Mouse (Mus musculus) liver, postnatal 0 days (tissue): ENCODE measurements around the gene Macrod2.

ENCODE experiments used
- CTCF ChIP-seq: sonication (generic); IDR thresholded peaks from 2 replicates; pipeline ENCODE4 v1.5.1; 2016; ENCODE audit warnings: antibody characterized with exemption, low read depth
- EP300 ChIP-seq: IDR thresholded peaks from 2 replicates; pipeline ENCODE4 v1.6.1; 2016; ENCODE audit warnings: antibody characterized with exemption, low read depth, mild to moderate bottlenecking

GRCm38 (mm10) chr2:140760137-140760536 lies 365.0 kb downstream of the Macrod2 start:
- no peak for TF ChIP-seq CTCF
- no peak for TF ChIP-seq EP300
